Mouse (Mus musculus) liver, postnatal 0 days (tissue): ENCODE measurements around the gene Usp5.

Experiments
- CTCF ChIP-seq: sonication (generic); IDR thresholded peaks from 2 replicates; pipeline ENCODE4 v1.5.1; 2016; ENCODE audit warnings: antibody characterized with exemption, low read depth
- EP300 ChIP-seq: IDR thresholded peaks from 2 replicates; pipeline ENCODE4 v1.6.1; 2016; ENCODE audit warnings: antibody characterized with exemption, low read depth, mild to moderate bottlenecking

DNA sequence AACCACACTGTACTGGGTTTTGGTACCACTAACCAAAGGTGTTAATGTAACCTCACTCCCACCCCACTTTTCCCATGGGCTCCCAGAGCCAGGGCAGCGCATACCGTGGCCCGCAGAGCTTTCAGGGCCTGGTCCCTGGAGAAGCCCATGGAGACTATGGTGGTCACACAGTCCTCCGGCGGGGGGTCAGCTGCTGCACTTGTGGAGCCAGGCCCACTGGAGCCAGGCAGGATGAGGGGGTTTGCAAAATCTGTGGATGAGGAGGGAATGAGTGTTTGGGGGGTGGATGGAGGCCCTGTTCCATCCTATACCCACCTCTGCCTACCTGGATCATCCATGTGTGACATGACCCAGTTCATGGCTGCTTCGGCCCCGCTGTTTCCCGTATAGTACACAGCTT, 11.7 kb downstream of the Usp5 start:
- TF ChIP-seq CTCF (no peak), EP300 (no peak)
